Mouse (Mus musculus) heart, postnatal 36 days (tissue): ENCODE measurements at regions not wholly inside any gene's neighbourhood (a gene's known extent, or its start where the extent isn't known, plus 50 kb on each side); places are given as distances from the start of the nearest gene placed in this dataset.
"Not testable (repeated sequence)": the region's sequence is repeated elsewhere in the genome, so short reads cannot be mapped to it uniquely, and the experiment has no call there.

Experiments used
- DNase-seq, 2 experiments: peaks; one replicate each; pipeline ENCODE4 v3.0.0; 2021 to 2022
- intact Hi-C: fragments of 180-260 bp; cut with DNase I; formaldehyde crosslinking; loops from one replicate; pipeline ENCODE4 v1.15.1; 2025

DNA sequence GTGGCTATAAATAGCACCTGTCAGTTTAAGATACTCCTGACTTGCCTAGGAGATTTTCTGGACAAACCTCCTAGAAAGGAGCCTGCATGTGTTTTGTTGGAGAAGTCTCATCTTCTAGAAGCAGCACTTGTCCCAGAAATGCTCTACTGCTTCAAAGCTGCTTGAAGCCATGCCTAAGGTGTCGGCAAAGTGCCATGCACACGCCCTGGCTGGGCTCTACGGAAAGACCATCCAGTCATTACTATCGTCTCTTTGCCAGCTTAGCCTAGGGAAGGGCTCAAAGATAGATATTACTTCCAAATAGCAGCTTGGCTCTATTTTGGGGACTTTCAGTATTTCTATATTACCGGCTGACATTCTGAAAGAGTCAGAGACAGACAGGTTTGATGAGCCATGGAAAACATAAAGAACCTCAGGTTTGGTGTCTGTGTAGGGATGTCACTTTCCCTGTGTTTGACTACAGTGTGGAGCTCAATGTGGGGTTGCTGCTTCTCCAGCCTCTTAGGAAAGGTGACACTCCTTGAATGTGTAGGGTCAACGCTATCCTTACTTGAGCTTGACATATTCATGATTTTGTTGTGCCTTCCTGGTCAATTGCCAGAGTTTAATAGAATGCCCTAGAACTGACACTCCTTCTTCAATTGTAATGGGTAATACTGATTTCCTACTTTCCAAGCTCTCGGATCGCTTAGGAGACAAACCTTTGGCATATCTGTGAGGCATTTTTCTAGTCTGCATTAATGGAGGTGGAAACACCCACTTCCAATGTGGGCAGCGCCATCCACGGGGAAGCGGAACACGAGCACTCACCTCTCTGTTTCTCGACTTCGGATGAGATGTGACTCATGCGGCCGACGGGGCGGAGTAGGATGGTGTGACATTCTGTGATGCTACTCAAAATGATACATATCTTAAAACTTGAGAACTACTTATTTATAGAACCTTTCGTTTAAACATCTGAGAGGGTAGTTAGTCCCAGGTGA is 251.3 kb downstream of the Enc1 start:
- no peak for DNase-seq
- intact Hi-C loops, result no loop called here

DNA sequence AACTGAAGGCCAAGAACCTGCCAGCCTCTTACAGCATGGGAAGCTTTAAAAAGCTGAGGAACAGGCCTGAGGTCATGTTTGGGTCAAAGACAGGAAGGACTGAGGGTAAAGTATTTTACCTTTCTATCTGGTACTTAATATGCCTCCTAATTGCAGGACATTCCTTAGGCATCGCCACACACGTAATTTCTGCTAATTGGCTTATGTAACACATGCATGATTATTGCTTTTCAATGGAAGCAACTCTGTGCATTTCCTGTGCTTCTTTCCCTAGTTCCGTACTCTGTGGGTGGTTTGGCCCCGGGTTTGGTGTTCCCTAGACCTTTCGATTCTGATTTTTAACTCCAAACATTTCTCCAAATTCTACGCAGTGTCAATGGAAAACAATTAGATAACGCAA is 249.2 kb downstream of the Enc1 start:
- intact Hi-C loops, result no loop called here
- no peak for DNase-seq

DNA sequence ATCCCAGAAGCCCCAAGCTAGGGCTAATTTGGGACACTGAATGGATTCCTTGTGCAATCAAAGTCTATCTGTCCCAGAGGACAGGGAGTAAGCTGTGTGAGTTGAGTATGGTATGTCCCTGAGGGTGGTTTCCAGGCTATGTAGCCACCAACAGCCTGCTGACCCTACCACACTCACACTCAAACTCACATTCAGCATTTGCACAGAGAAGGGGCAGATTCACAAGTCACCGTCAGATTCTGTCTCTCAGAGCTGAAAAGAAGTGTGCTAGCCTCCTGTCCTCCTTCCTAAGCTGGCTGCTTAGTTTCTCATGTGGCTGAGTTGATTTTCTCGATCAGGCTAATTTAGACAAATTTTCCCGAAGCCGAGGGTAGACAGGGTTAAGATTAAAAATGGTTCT is 248.8 kb downstream of the Enc1 start:
- intact Hi-C loops, result no loop called here
- no peak for DNase-seq

DNA sequence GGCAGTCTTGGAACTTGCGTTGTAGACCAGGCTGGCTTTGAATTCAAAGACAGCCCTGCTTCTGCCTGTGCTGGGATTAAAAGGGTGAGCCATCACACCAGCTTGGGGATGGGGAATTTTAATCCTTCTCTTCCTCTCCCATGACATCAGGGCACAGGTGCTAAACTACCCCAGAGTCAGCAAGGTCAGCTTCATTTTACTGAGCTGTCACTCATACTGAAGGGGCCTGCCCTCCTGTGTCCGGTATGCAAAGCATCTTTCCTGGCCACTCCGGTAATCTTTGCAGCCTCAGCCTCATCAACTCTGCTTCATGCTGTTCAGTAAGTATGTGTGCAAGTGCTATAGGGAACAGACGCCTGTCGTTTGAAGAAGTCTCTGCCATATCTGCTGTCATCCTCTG is 248.1 kb downstream of the Enc1 start:
- intact Hi-C loops, result no loop called here
- no peak for DNase-seq

DNA sequence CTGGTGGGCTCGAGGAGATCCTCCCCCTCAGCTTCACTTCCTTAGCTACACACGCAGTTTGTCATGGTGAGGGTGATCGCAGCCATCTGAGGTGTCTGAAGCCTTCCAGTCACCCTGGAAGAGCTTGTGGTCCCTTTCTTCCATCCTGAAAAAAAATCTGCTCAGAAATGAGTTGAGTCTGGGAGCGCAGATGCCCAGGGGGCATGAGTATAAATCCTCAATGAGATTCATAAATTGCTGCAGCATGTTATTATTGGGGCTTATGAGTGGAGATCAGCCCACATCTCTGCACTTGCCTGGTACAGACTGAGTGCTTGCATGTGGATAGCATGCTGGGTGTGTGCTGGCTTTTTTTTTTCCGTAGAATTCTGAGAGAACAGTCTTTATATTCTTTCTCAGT is 247.6 kb downstream of the Enc1 start:
- intact Hi-C loops, result no loop called here

DNA sequence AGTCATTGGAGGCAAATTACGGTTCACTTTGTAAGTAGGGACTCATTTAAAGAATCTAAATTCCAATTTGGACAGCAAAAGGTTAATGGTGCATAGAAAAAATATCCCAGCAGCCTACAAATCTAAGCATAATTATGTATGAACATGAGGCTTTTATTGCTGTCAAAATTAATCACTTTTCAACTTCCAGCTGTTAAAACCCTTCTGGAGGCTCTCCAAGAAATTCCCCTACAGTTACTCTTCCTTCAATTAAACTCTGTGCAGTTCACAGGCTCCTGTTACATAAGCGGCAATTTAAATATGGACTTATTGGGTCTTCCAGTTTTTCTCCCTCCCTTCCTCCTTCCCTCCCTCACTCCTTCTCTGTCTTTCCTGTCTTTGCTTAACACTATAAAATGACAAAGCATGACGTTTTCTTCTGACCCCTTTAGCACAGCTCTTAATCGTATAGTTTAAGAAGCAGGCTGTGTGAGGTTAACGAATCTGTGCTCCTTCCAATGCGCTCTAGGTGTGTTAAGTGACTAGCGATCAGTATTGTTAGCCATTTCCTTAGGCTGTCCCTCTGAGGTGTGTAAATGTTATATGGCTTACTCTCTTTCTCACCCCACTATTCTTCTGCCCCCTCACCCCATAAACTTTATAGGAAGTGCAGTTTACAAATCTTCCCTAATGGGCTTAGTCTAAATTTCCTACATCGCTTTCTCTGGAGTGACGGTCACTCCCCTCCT is 247.0 kb downstream of the Enc1 start:
- no peak for DNase-seq
- intact Hi-C loops, result no loop called here

More for the DNA sequence above, 247.6 kb downstream of the Enc1 start:
- DNase-seq, result no peak

DNA sequence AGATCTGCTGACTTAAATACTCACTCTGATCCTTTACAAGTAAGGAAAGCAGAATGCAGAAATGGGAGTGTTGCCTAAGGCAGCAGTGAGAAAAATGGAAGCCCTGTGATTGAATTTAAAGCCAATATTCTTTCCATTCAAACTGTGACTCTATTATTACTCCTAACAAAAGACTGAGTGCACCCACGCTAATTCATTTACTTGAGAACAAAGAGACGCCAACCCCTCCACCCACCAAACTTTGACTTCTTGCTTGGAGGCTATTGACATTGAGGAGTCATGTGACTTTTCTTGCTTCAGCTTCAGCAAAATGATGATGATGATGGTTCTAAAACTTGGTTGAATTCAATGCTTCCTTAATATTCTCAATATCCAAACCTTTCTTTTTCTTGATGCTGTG is 245.6 kb downstream of the Enc1 start:
- intact Hi-C loops, result no loop called here
- DNase-seq, result no peak

DNA sequence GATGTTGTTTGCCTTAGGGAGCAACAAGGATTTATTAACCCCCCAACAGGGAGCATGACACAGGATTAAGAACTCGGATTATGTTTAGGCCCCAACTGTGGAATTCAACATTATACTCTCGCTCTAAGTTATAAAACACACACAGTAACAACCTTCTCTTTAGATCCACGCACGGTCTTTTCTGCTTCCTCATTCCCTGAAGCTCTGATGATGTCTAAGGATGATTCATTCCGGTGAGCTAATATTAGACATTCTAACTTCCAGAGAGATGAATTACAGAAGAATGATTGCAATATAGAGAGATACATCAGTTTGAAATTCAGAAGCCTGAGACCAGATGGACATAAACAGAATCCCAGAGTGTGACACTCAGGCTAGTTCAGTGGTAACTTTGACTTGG is 245.0 kb downstream of the Enc1 start:
- DNase-seq, result no peak
- intact Hi-C loops, result no loop called here

DNA sequence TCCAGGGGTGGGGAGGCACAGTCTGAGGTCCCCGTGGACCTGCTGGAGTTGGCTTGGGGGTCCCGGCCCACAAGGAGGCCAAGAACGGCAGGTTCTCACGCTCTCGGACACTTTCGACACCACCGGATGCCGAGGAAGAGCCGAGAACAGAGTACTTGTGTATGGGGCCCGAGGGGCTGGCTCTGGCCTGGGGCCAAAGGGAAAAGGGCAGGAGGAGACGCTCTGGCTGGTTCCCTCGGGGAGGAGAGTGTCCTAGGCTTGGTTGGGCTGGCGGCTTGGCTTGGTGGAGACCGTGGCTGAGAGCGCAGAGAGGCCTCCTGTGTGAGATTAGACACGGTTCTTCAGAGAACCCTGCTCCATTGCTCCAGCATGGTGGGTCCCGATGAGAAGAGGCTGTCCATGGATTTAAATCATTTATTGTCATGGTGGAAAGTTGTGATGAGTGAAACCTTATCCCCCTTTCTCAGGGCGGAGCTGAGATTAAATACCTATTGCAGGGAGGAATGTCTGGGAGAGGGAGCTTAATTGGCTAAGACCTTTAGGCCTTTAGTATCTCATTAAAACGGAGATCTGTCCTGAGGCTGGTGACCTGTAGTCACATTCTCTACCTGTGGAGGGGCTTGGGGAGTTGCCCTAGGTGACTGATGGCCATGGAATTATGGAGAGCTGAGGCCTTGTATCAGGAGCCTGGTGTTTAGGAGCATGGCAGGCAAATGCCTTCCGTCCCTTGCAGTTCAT is 244.1 kb downstream of the Enc1 start:
- no peak for DNase-seq
- intact Hi-C loops, result no loop called here

DNA sequence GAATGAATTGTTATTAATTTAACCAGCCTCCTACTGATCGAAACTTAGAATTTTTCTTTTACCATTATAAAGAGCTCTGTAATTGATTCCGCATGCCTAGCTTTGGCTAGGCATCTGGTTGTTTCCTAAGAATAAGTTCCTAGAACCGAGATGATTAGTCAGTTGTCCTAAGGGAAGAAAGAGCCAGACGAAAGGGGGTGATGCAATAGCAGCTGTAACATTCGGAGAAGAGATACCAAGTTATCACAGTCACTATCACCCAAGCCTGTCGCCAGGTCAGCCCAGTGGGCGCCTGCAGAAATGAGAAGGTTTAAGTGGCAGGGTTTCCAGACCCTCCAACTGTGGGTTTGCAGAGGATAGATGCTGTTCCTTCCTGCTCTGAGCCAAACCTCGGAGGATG is 242.8 kb downstream of the Enc1 start:
- peak in 1 of 2 experiments; percentile 31 for DNase-seq
- intact Hi-C loops, result no loop called here

DNA sequence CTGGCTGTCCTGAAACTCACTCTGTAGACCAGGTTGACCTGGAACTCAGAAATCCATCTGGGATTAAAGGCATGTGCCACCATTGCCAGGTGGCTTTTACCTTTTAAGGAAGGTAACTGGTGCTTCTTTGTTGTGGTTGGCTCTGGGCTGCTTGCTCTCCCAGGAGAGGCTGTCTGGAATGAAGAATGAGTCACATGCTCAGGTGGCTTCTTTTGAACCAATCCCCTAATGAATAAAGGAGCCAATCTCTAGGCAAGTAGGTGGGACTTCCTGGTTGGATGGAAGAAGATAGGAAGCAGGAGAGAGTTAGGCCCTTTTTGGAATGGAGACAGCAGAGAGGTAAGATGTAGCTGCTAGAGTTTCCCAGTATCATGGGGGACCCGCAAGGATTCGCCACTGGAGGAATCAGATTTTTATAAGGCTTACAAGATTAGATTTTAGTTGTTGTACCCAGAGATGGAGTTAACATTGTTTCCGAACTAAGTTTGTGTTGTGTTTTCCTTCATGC is 241.6 kb downstream of the Enc1 start:
- no peak for DNase-seq
- intact Hi-C loops, result no loop called here

DNA sequence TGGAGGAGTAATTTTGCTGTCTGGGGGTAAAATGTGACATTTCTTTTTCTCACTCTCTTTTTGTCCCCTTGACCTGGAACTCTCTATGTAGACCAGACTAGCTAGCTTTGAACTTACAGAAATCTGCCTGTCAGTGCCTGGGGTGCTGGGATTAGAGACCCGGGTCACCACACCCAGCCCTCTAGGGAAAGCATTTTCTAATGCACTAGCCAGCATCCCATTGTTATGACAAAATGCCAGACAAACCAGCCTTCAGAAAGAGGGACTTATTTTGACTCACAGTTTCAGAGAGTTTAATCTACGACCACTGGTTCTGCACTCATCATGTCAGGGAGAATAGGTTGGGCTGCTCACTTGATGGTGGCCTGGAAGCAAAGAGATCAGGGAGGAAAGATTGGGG is 240.4 kb downstream of the Enc1 start:
- intact Hi-C loops, result no loop called here
- no peak for DNase-seq

DNA sequence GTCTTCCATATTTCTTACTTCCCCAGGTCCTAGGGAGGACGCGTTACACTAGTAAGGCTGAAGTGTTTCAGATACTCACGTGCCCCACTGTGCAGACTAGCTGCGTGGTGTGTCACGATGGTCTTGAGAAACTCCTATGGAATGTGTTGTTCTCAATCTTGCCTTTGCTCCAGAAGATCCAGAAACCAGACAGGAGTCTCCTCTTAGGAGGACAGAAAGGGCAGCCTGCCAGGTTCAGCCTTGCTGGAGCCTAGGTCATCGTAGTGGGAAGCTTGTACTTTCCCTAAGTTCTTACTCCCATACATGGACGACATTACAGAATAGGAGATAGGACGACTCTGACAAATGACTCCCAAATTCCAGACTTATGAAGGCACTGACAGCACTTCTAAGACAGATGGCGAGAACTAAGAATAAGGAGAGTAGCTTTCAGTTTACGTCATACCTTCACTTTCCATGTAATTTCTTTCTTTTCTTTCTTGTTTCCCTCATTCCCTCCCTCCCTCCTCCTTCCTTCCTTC is 238.2 kb downstream of the Enc1 start:
- no peak for DNase-seq
- intact Hi-C loops, result no loop called here

DNA sequence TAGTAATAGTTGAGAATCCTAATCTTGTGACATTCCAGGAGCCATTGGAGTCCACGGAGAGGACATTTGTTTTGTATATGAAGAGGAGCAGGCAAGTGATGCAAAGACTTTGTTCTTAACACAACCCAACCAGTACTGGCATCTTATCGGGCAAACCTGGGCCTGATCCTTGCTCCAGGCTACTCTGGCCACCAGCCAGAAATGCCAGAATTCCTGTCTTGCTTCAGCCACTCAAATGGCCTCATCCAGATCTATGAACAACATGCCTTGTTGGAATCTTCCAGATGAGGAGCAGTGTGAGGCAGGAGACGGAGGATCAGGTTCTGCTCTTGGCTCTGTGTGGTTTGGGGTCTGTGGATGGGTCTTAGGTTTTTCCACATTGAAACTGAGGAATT is 233.1 kb downstream of the Enc1 start:
- intact Hi-C loops, result no loop called here

DNA sequence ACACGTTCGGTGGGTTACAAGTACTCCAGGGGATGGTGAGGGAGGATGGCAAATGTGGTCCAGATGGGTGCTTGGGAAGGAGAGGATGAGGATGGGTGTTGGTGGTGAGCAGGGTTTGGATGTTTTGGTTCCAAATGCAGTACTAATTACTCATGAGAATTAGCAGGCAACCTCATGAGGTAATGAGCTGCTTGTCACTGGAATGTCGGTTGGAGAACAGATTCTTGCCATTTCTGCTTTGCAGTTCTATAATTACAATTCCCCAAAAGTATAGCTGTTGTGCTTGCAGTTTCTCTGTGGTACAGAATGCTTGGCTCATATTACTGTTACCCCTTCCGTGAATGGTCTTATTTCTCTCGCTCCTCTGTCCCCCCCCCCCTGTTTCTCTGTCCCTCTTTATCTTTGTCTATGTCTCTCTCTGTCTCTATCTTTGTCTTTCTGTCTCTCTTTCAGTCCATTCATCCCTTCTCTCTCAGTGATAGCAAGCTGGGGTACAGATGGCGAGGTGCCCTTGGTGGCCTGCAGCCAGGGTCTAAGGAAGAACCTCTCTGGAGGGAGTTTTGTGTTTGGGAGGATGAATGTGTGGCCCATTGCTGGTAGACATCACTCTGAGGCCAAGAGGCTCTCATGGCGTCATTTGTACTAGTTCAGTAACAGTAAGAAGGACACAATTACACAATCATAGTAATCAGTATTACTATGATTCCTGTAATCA is 232.5 kb downstream of the Enc1 start:
- intact Hi-C loops, result no loop called here

More for the DNA sequence above, 233.1 kb downstream of the Enc1 start:
- no peak for DNase-seq

DNA sequence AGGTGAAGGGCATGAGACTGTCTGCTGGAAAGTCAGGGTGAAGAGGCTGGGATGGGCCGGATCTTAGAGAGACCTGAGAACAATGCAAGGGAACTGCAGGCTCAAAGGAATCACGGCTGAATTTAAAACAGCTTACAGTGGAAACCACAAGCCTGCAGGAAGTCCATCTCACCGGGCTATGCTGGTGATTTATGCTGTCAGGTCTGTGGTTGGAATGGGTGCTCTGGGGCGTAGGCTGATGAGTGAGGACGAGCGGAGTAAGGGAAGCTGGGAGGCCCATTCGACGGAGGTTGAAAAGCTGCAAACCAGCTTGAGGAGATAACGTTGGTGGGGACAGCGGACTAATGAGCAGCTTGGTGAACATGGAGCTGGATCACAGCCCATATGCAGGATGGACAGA is 229.1 kb downstream of the Enc1 start:
- intact Hi-C loops, result no loop called here
- no peak for DNase-seq

More for the DNA sequence above, 232.5 kb downstream of the Enc1 start:
- no peak for DNase-seq

DNA sequence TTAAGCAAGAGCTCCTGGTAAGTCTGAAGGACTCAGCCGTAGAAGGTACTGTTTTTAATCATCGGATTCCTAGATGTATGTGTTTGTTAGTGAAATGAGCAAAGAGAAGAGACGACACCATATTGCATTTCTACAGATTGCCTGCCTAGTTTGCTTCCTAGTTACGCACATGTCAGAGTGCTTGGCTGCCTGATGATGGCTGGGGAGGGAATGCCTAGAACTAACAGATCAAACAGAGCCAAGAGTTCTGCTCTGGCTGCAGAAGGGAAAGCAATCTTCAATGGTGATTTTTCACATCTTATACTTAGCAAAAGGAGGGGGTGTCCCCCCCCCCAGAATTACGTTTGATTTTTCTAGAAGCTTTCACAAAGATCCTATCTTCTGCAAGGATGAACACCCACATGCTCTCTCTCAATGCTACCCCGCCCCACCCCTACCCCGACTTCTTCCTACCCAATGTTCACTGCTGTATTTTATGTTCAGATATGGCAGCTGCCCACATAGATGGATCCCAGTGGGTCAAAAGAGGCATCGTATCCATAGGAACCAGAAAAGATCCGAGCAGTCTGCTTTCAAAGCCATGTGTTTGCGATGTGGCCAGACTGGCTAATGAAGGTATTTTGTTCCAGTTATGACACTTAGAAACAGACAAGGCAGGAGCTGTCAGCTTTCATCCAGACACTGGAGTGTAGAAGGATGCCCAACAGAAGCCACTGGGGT is 228.1 kb downstream of the Enc1 start:
- intact Hi-C loops, result no loop called here
- no peak for DNase-seq

DNA sequence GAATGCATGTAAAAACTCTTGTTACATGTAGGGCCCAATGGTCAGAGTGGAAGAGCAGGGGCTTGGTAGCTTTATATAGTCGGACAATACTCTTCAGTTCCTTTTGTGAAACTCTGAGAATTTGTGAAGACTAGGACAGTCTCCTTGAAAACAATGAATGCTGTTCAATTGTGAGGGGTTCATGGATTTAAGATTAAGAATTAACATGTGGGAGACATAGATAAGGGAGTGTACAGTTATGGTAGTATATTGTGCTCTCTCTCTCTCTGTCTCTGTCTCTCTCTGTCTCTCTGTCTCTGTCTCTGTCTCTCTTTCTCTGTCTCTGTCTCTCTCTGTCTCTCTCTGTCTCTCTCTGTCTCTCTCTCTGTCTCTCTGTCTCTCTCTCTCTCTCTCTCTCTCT is 225.7 kb downstream of the Enc1 start:
- intact Hi-C loops, DNase-seq: not testable (repeated sequence)

DNA sequence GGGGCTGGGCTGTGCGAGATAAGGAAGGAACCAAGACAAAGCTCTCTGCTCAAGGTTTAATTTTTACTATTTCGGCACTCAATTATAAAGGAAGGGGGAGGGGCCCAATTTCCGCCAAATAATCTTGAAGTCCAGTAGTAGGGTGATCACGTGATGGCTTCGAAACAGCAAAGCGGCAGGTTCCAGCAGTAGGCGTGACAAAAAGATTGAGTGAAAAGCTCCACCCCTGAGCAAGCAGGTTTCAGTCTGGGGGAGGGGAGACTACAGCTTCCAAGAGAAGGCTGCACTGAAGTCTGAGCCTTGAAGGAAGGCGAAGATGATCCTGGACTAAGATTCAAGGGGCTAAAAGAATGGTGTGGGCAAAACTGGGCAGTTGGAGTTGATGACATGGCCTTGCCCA is 222.9 kb downstream of the Enc1 start:
- intact Hi-C loops, result no loop called here
- no peak for DNase-seq

DNA sequence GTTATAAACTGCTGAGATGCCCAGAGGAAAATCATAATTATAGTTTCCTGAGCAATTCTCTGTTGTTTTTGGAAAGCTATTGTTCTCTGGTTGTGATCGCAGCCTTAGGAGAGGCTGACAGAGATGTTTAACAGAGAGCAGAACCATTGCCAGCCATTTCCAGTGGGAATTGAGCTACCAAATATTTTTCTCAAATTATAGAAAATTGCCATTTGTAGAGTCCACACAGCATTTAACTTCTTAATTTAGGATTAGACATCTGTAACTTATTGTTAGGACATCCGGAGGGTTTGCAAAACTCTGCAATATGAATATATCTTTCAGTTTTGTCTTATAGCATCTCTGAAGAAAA is 222.0 kb downstream of the Enc1 start:
- DNase-seq, result no peak
- intact Hi-C loops, result no loop called here
